Mouse (Mus musculus) heart, adult 11 months (tissue): ENCODE data around the gene Eefsec.

Source experiments
- DNase-seq: peaks from one replicate; pipeline ENCODE4 v3.0.0; 2022

Gene Eefsec

DNA sequence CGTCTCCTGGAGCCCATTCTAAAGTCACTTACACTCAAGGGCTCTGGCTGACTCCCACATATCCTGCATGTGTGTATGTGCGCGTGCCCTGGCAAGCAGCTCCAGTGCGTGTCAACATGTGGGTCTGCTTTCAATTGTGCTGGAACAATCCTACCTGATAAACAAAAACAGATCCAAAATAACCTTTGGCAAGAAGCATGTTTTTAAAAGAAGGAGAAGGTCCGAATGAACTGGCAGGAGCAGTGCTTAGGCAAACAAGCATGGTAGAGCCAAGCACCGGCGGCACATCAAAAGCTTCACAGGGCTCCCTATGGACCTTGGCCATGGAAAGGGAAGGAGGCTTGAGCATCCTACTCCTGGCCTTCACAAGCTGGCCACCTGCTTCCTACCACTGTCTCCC, 105.6 kb downstream of the Eefsec start:
- DNase-seq: peak; percentile 74

DNA sequence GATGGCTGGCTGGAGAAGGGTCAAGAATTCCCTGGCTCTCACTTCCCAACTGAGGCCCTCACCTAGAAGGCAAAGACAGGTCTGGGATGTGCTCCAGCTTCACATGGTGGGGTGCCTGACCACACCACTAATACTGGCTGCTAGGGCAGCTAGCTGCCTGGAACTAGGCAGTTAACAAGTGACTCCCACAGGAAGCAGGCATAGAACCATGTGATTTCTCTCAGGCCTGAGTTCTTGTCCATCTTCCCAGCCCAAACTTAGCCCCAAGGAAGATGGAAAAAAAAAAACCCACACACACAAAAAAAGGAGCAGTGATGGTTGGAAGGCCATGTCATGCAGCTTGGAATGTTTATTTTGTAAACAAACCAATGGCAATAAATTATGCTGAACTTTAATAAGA, 117.0 kb downstream of the Eefsec start:
- DNase-seq: no peak

DNA sequence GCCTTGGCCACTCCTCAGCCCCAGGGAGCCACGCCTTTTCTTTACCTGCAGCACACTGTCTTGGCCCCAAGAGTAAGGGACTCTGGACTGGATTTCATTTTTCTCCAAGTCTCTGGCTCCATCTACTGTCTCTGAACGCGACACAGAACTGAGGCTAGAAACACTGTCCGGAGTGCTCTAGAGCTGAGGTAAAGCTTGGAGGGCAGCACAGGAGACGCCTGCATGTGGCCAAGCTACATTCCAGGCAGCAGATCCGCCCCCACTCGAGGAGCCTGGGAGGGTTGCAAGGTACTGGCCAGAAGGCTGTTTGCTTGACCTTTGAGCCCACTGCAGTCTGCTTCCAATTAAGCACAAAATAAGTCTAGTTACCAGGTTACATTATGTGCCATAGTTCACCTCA, 124.5 kb downstream of the Eefsec start:
- no peak for DNase-seq

DNA sequence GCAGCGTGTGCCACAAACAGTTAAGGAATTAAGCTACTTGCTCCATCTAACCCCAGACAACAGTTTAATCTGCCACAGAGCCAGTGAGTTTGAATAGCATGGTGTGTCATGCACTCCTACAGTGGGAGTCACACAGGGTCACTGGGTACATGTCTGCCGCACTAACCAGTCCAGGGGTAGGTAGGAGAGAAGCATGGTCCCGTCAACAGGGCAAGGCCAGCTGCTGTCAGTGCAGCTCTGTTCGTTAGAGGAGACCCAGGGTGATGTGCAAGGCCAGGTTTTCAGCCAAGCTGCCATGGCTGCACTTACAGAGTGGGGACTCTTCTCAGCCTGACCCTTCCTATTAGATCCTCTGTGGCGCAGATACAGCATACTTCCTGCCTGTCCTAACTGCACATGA, 125.1 kb downstream of the Eefsec start:
- no peak for DNase-seq

DNA sequence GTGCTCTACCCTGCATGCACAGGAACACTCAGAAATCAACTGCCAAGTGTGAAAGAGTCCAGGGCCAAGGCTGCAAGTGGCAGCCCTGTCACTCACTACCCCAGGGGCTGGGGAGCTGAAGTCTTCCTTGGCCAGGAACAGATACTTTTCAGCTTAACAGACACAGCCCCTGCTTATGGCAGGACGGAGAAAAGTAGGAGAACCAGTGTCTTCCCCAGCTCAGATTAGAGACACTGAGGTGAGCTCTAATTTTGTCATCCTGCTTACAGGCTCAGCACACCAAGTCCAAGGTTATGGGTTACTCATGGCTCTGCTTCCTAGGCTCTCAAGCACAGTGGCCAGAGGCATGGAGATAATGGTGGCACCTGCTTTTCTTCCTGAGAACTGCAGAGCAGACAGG, 126.6 kb downstream of the Eefsec start:
- DNase-seq: no peak

DNA sequence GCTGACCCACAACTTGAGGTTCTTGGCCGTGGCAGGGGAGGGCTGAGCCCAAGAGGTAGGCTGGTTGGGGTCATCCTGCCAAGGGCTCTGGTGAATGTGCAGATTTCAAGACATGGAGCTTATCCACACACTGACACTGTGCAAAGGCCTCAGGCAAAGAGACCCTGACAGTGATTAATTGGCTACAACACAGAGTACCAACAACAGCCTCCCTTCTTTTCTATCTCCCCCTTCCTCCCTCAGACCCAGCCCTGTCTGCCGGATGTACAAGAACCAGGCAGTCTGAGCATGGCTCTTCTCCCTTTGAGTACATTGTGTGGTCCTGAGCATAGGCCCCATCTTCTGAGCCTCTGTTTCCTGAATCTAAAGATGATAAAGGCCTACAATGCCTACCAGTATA, 131.0 kb downstream of the Eefsec start:
- no peak for DNase-seq

DNA sequence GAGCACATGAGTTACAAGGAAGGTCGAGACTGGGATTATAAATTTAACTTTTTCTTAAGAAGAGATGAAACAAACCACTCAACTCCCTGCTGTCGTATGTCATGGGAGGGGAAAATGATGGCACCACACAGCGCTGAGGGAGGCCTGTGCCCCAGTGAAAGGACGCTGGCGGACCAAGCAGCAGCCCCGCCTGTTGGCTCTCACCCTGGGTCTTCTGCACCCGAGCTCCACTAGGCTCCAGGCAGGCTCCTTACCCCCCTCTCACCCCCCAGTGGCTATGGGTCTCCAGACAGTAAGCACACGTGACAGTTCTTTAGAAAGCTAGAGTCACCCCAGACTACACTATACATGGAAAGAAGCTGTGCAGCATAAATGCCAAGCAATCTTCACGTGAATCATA, 132.4 kb downstream of the Eefsec start:
- no peak for DNase-seq

DNA sequence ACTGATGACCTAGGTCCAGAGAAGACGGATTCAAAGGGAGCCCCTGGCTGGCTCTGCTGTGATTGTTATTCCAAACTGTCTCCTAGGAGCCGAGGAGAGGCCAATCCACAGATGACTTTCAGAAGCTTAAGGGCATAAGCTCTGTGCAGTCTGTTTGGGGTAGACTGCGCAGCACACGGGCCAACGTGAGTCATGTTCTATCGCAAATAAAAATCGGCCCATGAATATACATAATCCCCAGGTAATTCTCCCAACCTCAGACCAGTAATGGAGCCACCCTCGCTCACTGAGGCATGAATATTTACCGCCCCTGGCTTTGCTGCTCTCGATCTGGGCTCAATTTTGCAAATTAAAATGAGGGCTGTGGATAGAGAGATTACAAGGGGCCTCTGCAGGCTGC, 134.7 kb downstream of the Eefsec start:
- DNase-seq: no peak

DNA sequence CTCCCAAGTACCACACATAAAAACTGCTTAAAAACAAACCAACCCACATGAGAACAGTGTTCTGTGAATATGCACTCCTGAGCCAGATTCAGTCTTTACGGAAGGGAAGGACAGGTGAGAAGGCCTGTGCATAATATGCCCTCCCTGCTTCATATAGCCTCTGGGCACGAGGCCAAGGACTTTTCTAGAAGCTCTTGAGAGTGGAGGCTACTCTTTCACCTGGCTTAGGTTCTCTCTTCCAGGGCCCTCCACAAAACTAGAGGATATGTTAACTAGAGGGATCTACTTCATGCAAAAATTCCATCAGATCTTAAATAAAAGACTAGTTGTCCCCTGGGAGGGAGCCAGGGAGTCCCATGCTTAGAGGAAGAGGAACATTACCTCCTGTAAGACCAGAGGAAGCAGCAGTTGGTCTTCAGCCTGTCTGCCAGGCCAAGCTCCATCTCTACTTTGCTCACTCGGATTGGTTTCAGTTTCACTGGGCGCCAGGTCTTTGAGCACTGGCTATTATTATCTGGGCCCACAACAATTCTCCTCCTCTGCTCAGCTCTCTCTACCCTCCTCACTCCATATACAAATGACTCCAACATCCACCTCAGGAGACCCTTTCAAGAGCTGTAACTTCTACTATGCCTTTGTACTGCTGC, 140.1 kb downstream of the Eefsec start:
- no peak for DNase-seq

DNA sequence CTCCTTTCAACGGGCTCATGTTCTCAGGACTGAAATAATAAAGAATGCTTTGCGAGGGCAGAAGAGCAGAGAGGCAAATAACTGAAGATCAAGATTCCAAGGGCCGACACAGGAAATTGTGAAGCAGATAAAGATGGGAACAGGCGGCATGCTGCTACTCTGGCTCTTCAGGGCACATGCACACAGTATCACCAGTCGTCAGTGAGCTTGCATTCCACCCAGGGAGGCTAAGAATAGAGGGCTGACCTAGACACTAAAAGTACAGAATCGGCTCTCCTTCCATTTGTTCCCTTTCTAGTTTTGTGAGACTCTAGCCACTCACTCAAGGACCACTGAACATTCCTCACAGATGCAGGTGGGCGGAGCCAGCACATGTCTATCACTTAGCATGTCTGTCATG, 145.1 kb downstream of the Eefsec start:
- DNase-seq: no peak

DNA sequence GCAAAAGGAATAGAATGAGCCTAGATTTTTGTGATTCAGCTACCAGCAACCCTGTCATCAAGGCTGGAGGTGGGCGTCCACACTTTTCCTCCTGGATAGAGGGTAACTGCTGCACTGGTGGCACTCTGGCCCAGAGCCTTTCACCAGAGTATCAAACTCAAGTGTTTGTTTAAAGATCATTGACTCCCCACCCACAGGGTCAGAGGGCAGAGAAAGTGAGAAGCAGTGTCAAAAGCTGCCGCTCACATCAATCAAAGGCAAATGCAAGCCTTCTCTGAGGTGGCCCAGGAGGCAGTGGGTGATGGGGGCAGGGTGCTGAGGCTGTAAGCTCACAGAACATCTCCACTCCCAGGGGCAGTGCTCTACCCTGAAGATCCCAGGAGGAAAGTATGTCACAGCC, 146.8 kb downstream of the Eefsec start:
- DNase-seq: no peak

DNA sequence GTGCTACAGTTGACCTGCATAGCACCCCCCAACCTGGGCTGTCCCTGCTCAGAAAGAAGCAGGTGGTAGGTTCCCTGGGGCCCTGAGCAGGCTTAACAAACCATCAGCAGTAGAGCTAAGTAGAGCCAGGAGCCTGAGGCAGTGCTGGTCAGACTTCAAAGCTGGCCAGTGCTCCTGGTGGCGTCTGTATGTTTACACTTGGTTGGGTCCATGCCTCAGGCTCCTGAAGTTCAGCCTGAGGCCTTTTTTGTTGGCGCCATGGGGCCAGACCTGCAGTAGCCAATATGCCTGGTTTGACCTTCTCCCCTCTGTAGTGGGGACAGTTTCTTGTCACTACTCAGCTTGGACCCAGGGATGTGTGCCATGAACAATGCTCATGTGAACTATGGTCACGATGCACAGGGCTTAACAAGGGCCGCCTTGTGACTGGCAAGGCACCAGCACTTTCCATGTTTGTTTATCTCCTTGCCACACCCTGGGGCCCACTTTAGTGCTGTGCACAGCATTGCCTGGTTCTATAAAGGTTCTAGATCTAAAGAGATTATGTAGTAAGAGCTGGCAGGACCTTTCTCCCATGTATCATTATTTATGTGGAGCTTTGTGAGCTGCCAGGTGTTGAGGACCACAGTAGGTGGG, 153.9 kb downstream of the Eefsec start:
- no peak for DNase-seq

DNA sequence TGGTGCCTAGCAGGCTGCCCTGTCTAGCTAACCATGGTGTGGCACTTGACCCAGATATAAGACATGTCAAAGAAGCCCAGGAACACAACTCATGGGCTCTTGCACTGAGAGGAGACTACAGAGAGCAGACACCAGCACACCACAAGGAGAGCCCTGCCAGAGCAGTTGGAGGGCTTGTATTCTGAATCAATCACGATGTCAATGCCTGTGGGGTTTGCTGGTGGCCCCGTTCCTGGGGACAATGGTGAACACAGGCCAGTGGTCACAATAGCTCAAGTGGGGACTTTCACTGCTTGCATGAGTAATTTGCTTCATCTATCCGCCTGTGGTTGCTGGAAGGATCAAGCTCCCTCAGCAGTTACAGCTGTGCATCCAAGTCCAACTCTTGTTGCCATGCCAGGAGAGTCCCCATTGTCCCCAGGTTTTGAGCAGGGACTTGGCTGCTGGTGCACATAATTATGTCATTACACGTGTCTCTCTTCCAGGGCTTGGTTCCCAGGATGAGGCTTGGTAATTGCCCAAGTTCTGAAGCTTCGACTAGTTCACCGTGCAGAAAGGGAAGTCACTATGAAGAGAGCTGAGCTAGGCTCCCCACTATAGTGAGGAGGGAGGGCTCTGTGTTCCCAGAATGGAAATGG, 156.1 kb downstream of the Eefsec start:
- peak; percentile 97 for DNase-seq

DNA sequence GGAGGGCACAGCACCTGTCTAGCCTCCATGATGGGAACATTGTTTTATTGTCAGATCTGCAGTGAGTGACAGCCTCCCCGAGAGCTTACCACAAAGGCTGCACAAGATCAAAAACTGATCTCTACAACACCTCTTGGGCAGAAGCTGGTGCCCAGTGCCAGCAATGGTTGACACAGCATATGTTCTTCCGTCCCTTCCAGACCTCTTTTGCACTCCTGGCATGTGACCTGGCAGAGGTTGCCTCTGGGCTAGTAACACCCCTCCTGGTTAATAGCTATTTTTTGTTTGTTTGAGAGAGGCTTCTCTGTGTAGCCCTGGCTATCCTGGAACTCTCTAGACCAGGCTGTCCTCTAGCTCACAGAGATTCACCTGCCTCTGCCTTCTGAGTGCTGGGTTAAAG, 168.2 kb downstream of the Eefsec start:
- DNase-seq: no peak

DNA sequence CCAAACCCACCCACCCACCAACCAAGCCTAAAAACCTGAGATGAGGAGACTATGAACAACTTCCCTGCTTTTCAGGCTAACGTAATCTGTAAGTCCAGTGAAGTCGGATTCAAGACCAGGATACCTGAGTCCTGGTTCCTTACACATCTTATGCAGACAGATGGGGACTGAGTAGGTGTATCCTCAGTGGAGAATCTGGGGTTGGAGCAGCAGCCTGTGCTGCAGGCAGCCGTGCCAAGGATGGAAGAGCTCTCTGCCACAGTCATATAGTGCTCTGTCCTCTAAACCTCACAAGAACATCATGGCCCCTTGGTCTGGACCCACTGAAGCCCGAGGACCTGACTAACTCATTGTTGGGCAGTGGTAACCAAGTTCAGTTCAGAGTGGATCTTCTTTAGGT, 169.1 kb downstream of the Eefsec start:
- no peak for DNase-seq

DNA sequence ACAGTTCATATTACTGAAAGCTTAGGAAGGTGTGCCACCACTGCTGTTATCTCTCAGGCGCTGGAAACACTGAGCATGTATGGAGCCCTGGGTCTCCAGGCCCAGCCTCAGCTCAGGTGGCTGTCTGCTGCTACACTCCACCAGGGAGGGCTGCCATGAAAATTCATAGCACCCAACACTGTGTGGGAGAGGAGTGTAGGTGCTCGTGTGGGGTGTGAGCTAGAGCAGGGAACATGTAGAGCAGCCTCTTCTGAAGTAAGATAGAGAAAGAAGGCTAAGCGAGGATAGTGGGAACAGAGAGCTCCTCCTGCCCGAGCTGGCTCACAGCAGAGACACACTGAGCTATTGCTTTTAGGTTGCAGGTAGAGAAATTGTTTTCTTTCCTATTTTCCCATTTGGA, 170.1 kb downstream of the Eefsec start:
- DNase-seq: no peak

DNA sequence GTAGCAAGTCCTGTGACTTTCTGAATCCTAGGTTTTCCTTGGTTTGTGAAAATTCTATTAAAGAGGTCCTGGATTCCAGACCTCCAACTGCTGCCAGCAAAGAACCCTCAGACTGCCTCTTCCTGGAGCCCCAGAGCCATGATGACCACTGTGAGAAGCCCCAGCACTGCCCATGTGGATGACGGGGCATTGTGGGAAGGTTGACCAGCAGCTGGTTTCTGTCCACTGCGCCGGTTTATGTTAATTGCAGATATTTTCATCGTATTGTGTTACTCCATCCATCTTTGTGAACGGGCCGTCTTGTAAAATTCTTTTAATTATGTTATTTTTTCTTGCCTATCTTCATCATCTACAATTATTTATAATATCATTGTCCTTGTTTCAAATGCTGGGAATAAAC, 171.7 kb downstream of the Eefsec start:
- DNase-seq: no peak

DNA sequence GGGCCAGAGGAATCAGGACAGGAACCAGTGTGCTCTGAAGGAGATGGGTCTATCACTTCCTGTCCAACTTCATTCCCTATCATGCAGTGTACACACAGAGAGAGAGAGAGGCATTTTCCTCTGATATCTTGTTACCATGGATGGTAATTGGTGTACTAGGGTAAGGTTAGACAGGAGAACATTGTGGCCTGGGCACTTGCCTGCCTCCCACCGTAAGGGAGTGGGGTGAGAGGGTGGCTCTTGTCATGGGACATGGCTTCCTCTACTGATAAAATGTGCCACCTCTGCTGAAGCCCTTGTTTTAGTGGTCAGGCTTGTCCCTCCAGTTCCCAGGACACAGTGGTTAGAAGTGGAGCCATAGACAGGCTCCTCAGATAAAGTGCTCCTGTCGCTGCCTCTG, 178.4 kb downstream of the Eefsec start:
- DNase-seq: no peak

DNA sequence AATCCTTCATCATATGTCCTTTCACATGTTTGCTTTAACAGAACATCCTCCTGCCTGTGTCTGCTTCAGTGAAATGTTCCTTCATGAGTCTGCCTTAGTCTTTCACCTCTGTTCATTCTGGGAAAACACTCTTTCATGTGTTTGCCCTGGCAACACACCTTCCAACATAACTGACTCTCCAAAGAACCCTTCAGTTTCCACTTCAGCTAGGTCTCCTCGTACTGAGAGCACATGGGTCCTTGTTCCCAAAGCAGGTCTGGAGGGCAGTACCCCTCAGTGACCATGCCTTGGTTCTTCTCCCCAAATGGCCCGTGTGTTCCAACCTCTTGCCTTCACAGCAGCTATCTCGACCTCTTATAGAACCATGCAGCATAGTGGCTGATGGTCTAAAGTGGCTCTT, 179.3 kb downstream of the Eefsec start:
- no peak for DNase-seq

DNA sequence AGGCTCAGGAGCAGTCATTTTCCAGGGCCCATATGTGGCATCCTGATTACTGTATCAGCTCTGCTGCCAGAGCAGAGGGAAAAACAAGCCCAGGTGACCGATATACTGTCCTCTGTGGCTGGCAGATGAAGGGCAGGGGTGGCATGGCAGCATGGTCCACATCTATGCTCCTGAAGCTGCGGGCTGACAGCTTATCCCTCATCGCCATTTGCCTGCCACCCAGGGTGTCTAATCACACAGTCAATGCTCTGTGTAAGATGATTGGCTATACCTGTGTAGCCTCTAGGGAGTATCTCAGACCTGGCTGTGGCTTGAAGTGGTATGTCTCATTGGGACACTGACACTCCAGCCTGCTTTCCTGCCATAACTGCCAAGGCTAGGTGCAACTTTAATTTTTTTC, 180.3 kb downstream of the Eefsec start:
- DNase-seq: no peak

DNA sequence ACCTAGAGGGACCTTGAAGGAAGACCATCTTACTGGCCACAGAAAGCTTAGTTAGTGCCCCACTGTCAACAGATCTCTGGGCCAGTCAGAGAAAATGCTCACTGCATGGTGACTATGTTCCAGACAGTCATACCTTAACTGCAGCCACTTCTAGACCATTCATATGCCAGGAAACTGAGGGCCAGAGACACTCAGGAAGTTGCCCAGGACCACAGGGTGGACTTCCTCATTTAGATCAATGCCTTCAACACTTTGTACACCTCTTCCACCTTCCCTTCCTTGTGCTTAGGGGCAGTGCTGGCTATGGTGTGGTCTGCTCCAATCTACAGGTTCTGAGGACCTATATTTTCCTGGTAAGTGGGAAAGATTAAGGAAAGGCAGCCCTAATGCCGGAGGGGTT, 181.0 kb downstream of the Eefsec start:
- DNase-seq: no peak

DNA sequence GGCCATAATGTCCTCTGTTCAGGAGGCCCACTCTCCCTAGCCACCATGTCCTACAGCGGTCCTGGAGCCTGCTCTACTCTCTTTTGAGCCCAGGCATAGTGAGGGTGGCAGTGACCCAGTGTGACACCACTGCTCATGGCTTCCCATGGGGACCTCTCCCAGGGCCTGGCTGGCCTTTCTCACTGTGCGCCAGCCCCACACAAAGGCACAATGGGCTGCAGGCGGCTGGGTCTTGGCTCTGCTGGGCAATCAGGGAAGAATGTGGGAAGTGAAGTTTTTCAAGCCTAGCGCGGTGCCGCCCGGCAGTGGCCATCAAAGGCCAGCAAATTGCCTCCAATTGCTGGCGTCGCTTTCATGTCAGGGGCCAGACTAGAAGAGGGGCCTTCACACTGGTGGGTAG, 184.2 kb downstream of the Eefsec start:
- no peak for DNase-seq

DNA sequence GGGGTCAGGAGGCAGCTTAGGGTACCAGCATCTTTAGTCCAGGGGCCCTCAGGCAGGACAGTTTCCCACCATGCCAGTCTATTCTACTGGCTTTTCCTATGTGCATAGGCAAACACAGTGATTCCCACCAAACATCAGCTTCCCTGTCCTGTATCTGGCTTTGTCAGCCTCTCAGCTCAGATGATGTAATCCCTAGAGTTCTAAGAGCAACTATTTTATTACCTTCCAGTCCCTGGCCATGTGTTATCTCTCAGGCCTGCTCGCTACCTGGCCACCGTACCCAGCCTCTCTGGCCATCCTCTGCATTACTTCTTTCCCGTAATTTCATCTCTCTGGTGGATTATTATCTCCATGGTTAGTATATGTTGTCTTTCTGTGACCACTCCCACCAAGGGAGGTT, 185.7 kb downstream of the Eefsec start:
- no peak for DNase-seq

DNA sequence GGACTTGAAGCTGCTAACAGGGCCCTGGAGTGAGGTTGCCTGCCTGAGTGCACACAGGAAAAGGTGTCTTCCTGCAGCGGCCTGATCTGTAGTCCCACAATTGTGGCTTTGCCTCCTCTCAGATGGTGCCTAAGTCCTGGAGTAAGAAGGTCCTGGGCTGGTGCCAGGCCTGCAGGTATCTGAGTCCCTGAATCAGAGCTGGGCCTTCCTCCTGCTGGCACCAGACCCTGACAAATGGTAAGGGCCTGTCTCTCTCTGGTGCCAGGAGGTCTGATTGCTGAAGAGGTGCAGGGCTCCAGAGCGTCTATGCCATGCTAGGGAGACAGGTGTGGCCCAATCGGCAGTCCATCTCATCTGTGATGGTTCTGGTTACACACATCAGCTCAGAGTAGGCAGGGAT, 186.7 kb downstream of the Eefsec start:
- DNase-seq: no peak

DNA sequence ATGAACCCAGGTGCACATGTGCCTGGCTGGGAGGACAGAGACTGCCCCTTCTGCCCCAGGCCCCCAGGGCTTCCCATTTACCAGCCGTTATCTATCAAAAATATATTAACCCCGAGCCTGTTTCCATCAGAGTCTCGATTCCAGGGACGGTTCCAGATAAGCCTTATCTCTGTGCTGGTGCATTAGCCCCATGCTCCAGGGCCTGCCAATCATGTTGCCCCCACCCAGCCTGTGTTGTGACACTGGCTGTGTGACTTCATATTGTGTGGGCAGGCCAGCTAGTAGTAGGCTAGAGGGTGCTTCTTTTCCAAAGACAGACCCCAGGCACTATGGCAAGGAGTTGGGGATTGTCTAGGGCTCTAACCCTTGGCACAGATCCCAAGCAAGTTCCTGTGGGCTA, 190.9 kb downstream of the Eefsec start:
- no peak for DNase-seq
